In genomic region chr12:86800336-86800735, GRCm38 (mm10) we compare ENCODE assay signal across 8 mouse cellular contexts.
DNase-seq lines count a peak whose midpoint lies in the region; ATAC-seq and TF ChIP-seq lines count a peak whose summit lies in the region.

No protein-coding gene starts in this region.

- no peak for TF ChIP-seq EP300 in MEL (IDR thresholded peaks at IDR 0.05; ENCODE audit: low read depth in 1 of 2, low read length in 2 of 2)

- no peak for TF ChIP-seq CTCF in gastrocnemius, adult 2 months (IDR thresholded peaks at IDR 0.05)
- no peak for TF ChIP-seq CTCF in MEL (IDR thresholded peaks at IDR 0.05 in 2 of 3, conservative IDR thresholded peaks at IDR 0.05 in 1 of 3; ENCODE audit: control insufficient read depth in 1 of 3, insufficient read depth in 1 of 3, low read depth in 2 of 3, low read length in 3 of 3, poor library complexity in 1 of 3, severe bottlenecking in 1 of 3)

- TF ChIP-seq POLR2A in MEL (IDR thresholded peaks at IDR 0.05; ENCODE audit: control insufficient read depth in 1 of 2, insufficient read depth in 1 of 2, low read depth in 1 of 2, low read length in 2 of 2, poor library complexity in 1 of 2) = no peak

- peak overlapping the region; percentile 68 for H3K4me3 ChIP-seq in gastrocnemius, adult 2 months
- H3K4me3 ChIP-seq in MEL (ENCODE audit: control insufficient read depth in 1 of 2, insufficient read depth in 1 of 2, low read depth in 2 of 2, low read length in 2 of 2) = peak overlapping the region; percentile 13 to 32; a peak in 3 of 4 replicates
- H3K4me3 ChIP-seq in heart, embryonic 16.5 days (ENCODE audit: low read length) = no peak overlapping the region; the same call in 1 of the 2 replicates
- H3K4me3 ChIP-seq in midbrain, embryonic 10.5 days = peak overlapping the region; percentile 42

- intact Hi-C loops in gastrocnemius, adult 2 months (cut with DNase I) = loop anchor here (2.0 kb wide), 1 partner anchor 32 kb away; no protein-coding TSS in a partner anchor

- peaks cover 5 to 29% of the 10 kb centered on the region in 2 experiments; a peak in 3 of 4 replicates for H3K4me1 ChIP-seq in MEL (ENCODE audit: control insufficient read depth in 1 of 2, insufficient read depth in 2 of 2, low read length in 2 of 2)
- H3K4me1 ChIP-seq in heart, embryonic 16.5 days (ENCODE audit: control insufficient read depth, insufficient read depth, low read length) = peaks cover 65% of the 10 kb centered on the region
- H3K4me1 ChIP-seq in midbrain, embryonic 10.5 days = peaks cover 84% of the 10 kb centered on the region

- peak overlapping the region; percentile 39 for H3K9ac ChIP-seq in MEL (ENCODE audit: control insufficient read depth, low read depth, low read length, poor library complexity, severe bottlenecking)
- peak overlapping the region; percentile 70 for H3K9ac ChIP-seq in heart, embryonic 16.5 days (ENCODE audit: low read length)

- H3K9me3 ChIP-seq in MEL (replicated peaks; ENCODE audit: insufficient read depth, low read length) = no peaks in the 10 kb centered on the region
- H3K9me3 ChIP-seq in heart, embryonic 16.5 days (replicated peaks; ENCODE audit: control insufficient read depth, low read length) = no peaks in the 10 kb centered on the region
- H3K9me3 ChIP-seq in midbrain, embryonic 10.5 days (replicated peaks) = no peaks in the 10 kb centered on the region

- no peaks in the 10 kb centered on the region for H3K79me2 ChIP-seq in MEL (ENCODE audit: control insufficient read depth, insufficient read depth, low read length, poor library complexity)

- peaks cover 0 to 8% of the 10 kb centered on the region in 2 experiments; a peak in 2 of 4 replicates for H3K36me3 ChIP-seq in MEL (ENCODE audit: control insufficient read depth in 1 of 2, insufficient read depth in 2 of 2, low read length in 2 of 2)
- H3K36me3 ChIP-seq in heart, embryonic 16.5 days (ENCODE audit: control insufficient read depth, insufficient read depth) = no peaks in the 10 kb centered on the region
- H3K36me3 ChIP-seq in midbrain, embryonic 10.5 days = no peaks in the 10 kb centered on the region

- no peak for ATAC-seq in heart, embryonic 16.5 days (replicated peaks; ENCODE audit: extremely low read depth, insufficient read depth, low FRiP score)
- ATAC-seq in inflammation-experienced regulatory T-cells, adult 6 months = no peak

- peak overlapping the region; percentile 99 for H3K27ac ChIP-seq in gastrocnemius, adult 2 months
- H3K27ac ChIP-seq in MEL (ENCODE audit: control insufficient read depth, low read depth, low read length) = peak overlapping the region; percentile 92
- H3K27ac ChIP-seq in heart, embryonic 16.5 days (ENCODE audit: low read length) = peak overlapping the region; percentile 98
- H3K27ac ChIP-seq in midbrain, embryonic 10.5 days (replicated peaks) = peak overlapping the region; percentile 88

- no peak for TF ChIP-seq RAD21 in MEL (IDR thresholded peaks at IDR 0.05; ENCODE audit: low read depth, low read length)

- no peaks in the 10 kb centered on the region for H3K27me3 ChIP-seq in MEL (ENCODE audit: control insufficient read depth in 1 of 2, insufficient read depth in 2 of 2, low read length in 2 of 2)
- no peaks in the 10 kb centered on the region for H3K27me3 ChIP-seq in heart, embryonic 16.5 days (ENCODE audit: control insufficient read depth, insufficient read depth, low read length)
- H3K27me3 ChIP-seq in midbrain, embryonic 10.5 days (ENCODE audit: low read depth, poor library complexity, severe bottlenecking) = peaks cover 29% of the 10 kb centered on the region

- 42% methylated on average over 4 of the region's 4 CpGs for WGBS in heart, embryonic 16.5 days
- 36% methylated on average over 4 of the region's 4 CpGs for WGBS in midbrain, embryonic 10.5 days

- peak; percentile 53 for DNase-seq in gastrocnemius, adult 2 months
- DNase-seq in gastrocnemius, adult 18-20 months (ENCODE audit: low spot score) = no peak
- DNase-seq in MEL (ENCODE audit: low read depth, low spot score) (no peak), adipocyte (ENCODE audit: low spot score) (no peak)
- no peak for DNase-seq in midbrain, embryonic 10.5 days (ENCODE audit: low spot score)
- DNase-seq in thymus, postnatal 4 days = no peak

- H3K4me2 ChIP-seq in heart, embryonic 16.5 days (ENCODE audit: low read depth, low read length) = peak overlapping the region; percentile 65

TF ChIP-seq in MEL, 35 proteins besides CTCF, POLR2A, EP300 and RAD21:
- TF ChIP-seq HCFC1 (IDR thresholded peaks at IDR 0.05; ENCODE audit: low read depth, low read length) = no peak
- no peak for TF ChIP-seq TCF12 (IDR thresholded peaks at IDR 0.05; ENCODE audit: low read depth, low read length)
